Mouse (Mus musculus) adrenal gland, adult 8-10 months (tissue): ENCODE data around the gene Gm5142. TPM values are rescaled to one million over a fixed set of nuclear protein-coding genes. Genes with fewer than 3 reads are reported as not detected.

Experiments
- DNase-seq: peaks from one replicate; pipeline ENCODE4 v3.0.0; 2022
- total RNA-seq, 4 experiments: library from RNA; stranded (reverse); gene quantifications; 2 replicates each; pipeline ENCODE4 v1.2.4; 2022

Gene Gm5142
- not detected for total RNA-seq

DNA sequence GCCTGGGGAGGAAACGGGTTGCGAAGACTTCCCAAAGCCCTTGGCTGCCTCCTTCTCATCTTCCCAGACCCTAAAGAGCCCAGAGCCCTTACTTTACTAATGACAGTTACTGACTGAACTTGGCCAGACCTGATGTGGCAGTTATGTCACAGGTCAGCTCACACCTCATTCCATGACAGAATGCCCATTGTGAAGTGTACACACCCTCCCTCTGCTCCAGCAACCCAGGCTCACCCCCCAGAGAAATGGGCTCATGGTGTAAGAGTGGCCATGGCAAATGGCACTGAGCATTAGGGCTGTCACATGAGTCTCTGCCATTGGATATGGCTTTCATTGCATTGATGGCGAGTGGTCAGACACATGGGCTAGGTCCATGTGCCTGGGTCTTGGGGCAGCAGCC lies at the start of gene Gm5142:
Gene Gm5142, minus strand, starts transcription at position 101 of the 400 bp plus-strand sequence.
- DNase-seq = no peak

DNA sequence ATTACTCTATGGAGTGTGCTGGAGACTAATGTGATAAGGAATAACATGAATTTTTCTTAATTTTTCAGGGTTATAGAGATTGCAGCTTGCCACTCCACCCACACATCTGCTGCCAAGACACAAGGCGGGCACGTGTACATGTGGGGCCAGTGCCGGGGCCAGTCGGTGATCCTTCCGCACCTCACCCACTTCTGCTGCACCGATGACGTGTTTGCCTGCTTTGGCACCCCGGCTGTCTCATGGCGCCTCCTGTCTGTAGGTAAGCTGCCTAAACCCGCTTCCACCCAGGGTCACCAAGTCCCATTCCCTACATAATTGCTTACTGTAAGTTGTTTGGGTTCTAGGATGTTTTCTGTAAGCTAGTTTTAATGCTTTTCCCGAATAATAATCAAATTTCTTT lies 47.7 kb upstream of the Gm5142 start:
- DNase-seq = no peak

DNA sequence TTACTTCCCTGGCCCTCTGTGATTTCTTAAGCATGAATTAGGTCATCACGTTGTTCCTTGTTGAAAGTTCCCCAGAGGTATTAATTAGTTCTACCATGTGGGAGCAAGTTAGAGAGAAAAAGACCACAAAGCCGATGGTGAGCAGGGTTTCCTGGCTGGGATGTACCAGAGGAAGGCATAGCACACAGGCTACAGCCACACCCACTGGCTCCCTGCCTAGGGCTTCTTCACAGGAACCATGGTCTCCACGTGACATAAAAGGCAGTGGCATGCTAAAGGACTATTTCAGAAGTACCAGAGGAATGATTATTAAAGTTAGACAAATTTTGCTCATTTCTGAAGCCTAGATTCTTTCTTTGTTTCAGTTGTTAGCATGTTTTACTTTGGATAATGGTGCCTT lies 40.7 kb upstream of the Gm5142 start:
- no peak for DNase-seq

DNA sequence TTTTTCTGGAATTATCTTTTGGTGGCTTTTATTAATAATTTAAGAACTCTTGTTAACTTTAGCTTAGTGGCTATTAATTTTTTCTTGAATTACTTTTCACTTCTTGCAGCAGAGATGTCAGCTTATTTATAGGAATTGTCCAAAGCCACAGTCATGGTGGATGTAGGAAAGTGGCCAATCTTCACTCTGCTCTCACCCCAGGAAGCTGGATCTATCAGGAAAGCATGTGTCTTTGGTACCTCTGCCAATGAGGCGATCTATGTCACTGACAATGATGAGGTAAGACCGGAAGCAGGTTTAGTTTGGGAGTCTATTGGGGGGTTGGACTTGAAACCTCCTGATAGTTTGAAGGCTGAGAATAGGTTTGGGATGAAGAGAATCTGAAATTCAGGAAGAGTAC lies 31.3 kb upstream of the Gm5142 start:
- DNase-seq = no peak

DNA sequence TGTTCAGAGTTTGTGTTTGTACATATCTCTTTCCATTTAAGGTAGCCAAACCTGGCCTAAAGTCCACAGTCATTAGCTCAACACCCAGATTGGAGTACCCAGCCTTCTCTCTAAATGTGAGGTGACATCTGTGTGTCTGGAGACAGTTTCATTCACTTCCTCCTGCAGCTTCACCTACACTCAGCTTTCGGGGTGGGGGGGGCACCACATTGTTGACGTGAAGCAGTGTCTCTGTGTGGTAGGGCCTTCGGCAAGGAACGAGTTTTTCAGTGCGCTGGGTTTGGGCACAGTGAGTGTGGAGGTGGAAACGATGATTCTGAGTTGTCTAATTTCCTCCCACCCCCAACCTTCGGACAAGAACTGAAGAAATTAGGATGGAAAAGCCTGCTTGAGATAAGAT lies 30.5 kb upstream of the Gm5142 start:
- DNase-seq = no peak

DNA sequence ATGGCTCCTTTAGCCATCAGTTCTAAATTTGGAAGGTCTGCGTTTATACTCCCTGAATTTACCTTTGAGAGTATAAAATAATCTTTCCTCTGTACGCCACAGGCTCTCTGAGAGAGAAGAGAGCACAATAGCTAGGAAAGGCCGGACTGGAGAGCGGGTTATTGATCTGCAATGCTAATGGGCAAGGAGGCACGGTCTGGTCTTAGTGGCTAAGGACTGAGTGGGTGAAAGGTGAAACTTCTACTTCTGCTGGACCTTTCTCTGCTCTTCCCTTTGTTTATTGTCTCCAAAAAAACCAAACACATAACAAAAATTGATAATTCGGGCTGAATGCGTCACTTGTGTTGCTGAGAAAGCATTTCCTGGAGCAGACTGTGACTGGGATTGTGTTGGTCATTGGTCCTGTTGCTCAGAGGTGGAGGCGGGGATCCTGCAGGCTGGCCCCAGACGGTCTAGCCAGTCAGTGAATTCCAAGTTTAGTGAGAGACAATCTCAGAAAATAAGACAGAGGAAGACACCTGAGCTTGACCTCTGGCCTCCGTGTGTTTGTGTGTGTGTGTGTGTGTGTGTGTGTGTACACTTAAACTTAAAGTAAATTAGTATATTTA lies 27.5 kb upstream of the Gm5142 start:
- no peak for DNase-seq

DNA sequence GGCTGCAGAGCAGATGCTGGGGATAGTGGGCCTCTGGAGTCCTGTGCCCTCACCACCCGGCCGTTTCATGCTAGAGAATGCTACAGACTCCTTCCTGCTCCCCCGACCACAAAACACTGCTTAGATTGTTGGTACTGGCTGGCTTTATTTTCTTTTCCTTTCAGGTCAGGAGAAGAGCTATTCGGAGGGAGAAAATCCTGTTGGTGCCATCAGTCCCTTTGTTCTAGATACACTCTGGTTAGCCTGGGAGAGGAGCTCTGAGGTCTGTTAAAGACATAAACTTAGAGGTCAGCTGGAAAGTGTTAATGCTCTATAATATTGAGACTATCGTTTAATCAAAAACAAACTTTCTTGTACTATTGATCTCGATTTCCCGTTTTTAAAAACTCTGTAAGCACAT lies 26.9 kb upstream of the Gm5142 start:
- DNase-seq = no peak

DNA sequence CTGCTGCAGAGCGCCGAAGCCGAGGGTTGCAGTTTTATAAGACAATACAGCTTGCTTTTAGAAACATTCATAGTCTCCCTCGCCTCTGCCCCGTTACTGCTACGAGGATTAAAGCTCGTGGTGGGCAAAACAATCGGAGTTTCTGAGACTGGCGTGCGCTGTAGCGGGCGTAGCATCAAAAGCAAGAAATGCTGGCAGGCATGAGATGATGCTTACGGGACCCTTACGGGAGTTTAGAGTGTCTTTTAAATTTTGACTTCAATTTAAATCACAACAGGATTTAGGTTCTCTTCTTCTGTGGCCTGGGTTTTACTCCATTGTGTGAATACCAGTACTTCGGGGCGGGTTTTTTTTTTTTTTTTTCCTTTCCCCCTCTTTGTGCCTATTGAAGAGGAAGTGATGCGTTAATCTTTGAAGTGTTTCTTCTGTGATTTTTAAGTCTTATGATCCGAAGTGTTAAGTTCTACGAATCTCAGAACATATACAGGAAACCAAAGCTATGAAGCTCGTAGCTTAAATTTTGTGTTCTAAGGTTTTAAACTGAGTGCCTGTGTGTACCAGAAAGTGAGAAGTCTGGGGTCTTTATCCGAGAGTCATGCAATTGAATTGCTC lies 23.2 kb upstream of the Gm5142 start:
- DNase-seq = no peak

DNA sequence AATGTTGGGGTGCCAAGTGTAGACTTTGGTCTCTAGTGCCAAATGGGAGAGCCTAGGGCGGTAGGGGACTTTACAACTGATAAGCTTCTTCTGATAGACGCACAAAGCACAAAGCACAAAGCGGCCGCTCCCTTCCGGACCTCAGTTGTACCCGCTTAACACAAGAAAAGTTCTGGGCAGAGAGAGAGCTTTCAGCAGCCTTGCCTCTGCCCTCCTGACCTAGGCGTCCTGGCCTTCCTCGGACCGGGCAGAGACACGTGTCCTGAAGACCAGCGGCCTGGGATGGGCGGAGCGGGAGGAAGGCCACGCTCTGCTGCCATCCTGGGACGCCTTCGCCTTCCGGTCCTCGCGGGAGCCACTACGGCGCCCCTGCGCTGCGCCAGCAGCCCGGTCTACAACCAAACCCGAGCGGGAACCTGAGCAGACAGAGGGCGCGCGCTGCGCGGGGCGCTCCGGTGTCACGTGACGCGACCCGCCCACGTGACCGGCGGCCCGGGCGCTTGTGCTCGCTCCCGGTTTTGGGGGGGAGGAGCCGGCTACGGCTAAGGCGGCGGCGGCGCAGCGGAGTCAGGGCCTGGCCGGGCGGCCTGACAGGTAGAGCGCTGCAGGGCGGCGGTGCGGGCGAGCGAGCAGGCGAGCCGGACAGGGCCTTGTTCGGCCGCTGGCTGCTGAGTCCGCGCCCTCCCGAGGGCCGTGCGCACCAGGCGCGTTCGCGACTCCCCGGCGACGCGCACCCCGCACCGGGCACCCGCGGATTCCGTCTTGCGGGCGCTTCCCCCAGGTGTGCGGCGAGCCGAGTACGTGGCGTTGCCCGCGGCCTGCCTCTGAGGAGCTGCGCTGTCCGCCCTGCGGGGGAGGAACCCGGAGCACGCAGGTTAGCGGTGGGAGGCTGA lies 22.4 kb upstream of the Gm5142 start, which contains the start of gene Rcbtb1:
Gene Rcbtb1, plus strand, starts transcription at position 499 of the 893 bp plus-strand sequence.
- DNase-seq = peak; percentile 92

DNA sequence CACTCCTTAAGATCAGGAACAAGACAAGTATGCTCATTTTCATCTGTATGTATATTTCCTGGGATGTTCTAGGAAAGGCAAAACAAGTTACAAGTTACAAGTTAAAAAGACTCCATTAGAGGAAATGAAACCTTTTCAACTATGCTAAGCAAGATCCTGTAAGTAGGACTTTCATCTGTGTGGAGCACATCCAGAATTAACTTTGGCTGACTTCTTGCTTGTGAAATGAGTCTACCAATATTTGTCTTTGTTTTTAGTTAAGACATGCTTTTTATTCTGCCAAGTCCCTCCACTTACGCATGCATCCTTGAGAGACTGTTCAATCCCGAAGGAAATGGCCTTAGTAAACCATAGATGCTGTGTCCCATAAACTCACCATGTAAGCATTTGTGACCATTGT lies 7.6 kb upstream of the Gm5142 start:
- DNase-seq = no peak

DNA sequence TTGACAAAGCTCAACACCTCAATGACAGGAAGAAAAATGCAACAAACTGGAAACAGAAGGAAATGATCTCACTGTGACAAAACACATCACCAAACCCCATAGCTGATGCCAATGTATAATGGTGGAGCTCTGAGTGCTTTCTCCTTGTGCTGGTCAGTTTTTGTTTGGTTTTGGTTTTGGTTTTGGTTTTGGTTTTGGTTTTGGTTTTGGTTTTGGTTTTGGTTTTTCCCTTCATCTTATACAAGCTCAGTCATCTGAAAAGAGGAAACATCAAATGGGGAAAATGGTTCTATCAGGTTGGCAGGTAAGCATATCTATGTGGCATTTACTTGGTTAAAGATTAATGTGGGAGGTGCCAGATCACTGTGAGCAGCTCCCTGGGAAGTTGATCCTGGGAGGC lies 7.0 kb upstream of the Gm5142 start:
- no peak for DNase-seq

DNA sequence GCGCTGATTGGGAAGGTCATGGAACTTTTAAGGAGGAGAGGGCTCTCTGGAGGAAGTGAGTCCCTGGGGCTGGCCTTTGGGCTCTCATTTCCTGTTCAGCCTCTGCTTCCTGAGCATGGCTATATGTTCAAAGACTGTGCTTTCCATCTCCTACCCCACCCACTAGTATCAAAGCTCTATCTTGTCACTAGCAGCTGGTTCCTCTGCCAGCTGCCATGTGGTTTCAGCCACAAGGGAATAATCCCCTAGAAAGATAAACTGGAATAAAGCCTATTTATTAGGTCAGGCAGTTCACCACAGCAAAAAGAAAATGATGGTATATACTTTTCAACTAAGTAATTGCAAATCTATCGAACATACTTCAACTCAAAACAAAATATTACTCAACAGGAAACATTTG lies 4.2 kb upstream of the Gm5142 start:
- DNase-seq = no peak

DNA sequence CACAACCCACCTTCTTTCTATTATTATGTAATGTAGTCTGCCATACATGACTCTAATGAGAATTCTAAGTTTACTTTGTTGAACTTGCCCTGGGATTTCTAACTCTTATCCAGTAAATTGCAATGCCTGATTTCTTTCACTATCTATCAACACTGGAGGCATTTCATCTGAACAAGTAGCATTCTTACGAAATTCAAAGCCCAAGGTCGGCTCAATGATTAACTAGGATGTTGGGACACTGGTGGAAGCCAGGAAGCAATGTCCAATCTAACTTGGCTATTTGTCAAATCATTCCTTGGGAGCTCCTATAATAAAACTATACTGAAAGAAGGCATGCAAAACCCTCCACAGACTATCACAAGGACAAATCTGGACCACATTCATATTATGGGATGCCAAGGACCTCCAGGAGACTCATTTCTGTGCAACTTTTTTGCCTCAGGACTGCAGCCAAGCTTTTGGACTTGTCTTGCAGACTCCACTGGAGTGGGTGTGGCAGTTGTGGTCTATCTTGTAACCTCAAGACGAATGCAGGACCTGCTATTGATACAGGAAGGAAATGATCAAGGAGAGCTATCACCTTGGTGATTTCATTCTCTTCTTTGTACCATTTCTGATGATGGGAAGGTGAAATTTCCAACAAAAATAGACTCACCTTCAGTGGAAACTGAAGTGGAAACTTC lies 21.4 kb downstream of the Gm5142 start:
- peak; percentile 42 for DNase-seq

DNA sequence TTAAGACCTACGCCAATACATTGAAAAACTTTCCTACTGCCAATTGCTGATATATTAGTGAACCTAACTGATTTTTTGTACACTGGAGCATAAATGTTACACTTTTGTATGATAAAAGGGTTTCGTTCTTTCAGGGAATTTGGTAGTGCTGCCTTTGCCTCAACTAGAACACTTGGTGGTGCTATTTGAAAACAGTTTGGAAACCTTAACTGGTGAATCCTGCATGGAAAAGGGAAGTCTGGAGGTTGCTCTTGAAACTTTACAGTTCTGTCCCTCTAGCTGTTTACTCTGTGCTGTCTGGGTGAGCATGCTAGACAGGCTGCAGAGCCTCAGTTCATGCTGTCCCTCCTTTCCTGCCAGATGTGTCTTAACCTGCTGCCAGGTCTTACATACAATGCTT lies 23.0 kb downstream of the Gm5142 start:
- DNase-seq = no peak

DNA sequence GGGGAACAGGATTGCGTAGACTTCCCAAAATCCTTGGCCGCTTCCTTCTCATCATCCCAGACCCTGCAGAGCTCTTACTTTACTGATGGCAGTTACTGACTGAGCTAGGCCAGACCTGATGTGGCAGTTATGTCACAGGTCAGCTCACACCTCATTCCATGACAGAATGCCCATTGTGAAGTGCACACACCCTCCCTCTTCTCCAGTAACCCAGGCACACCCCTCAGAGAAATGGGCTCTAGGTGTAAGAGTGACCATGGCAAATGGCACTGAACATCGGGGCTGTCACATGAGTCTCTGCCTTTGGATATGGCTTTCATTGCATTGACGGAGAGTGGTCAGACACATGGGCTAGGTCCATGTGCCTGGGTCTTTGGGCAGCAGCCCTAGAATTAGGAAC lies 35.8 kb downstream of the Gm5142 start, which contains the start of gene 1700129C05Rik:
Gene 1700129C05Rik, minus strand, starts transcription at position 101 of the 400 bp plus-strand sequence.
- DNase-seq = no peak

DNA sequence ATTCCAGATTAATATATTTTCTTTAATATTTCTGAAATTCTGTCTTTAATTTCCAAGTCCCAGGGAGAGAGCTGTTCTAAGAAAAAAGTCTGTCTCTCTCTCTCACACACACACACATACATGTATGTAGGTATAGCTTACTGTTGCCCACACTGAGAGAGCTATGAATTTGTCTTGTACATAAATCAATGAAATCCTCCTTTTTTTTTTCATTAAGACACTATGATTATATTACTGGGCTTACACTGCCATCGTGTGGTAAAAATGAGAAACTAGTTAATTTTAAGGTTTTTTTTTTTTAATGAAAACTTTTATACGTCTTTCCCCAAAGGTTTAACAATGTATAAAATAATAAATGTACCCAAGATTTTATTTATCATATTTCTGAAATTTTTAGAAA lies 64.3 kb downstream of the Gm5142 start:
- no peak for DNase-seq

Other genes starting within 250 kb of the Gm5142 start
- not detected for gene 1700129C05Rik, start 35.9 kb downstream of the Gm5142 start, total RNA-seq
- 10 to 100 TPM; 41.0 to 46.6 (median 44.5) TPM for gene Rcbtb1, start 22.5 kb upstream of the Gm5142 start, total RNA-seq
- gene Gm6904, start 81.5 kb upstream of the Gm5142 start, total RNA-seq = not detected
- gene Phf11a, start 118.8 kb upstream of the Gm5142 start, total RNA-seq = under 1 TPM; 0.35 to 0.81 (median 0.61) TPM
- 1 to 10 TPM; 1.6 to 4.6 (median 3.0) TPM for gene Phf11b, start 162.6 kb upstream of the Gm5142 start, total RNA-seq
- gene Phf11d, start 186.7 kb upstream of the Gm5142 start, total RNA-seq = 1 to 10 TPM; 3.3 to 7.5 (median 5.5) TPM
- gene Phf11c, start 216.6 kb upstream of the Gm5142 start, total RNA-seq = 1 to 10 TPM in 1 of 4 experiments, under 1 TPM in 3; 0.52 to 1.1 (median 0.80) TPM